Mouse (Mus musculus): Measurements from ENCODE around the gene Ccdc126.
"Not testable (repeated sequence)": the region's sequence is repeated elsewhere in the genome, so short reads cannot be mapped to it uniquely, and the experiment has no call there.

Gene Ccdc126

GRCm38 (mm10) chr6:49318966-49319594, at the start of gene Ccdc126:
TSS of gene Ccdc126 (plus strand) at chr6:49319274.
- peak; percentile 68 for DNase-seq (ENCODE audit: extremely low read depth, low read depth, low spot score)

DNA sequence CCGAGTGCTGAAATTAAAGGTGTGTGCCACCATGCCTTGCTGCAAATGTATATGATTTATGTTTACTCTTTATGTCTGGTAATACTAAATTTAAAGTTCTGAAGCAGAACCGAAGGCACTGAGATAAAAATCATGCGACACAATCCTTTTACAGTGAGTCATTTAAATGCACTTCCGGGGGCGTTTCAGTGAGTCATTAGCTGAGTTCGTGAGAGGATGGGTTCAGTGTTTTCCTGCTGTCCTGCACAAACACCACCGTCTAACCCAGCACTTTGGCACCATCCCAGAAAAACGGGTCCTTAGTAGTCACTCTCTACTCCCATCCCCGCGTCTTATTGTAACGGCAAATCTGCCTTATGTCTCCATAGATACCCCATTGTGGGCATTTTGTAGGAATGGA, 49.2 kb upstream of the Ccdc126 start:
- DNase-seq (ENCODE audit: extremely low read depth, low read depth, low spot score) = no peak

DNA sequence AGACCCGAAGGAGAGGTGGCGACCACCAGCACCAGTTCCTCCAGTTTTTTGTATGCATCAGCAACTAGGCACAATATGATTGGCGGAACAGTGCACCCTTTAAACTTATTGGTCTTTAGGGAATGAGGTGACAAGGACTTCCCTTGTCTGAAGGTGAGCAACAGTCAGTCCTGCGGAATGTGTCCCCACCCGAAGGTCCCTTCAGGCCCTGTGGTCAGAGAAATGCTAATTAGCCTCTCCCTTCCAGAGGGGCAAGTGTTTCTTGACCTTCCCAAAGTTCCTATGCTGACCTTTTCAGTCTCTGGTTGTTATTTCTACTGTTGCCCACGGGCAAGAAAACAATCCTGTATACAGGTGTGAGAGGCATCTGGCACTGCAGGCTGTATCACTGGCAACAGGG, 47.3 kb upstream of the Ccdc126 start:
- no peak for DNase-seq (ENCODE audit: extremely low read depth, low read depth, low spot score)

GRCm38 (mm10) chr6:49272863-49273262, 46.2 kb upstream of the Ccdc126 start:
- DNase-seq (ENCODE audit: extremely low read depth, low read depth, low spot score) = no peak

DNA sequence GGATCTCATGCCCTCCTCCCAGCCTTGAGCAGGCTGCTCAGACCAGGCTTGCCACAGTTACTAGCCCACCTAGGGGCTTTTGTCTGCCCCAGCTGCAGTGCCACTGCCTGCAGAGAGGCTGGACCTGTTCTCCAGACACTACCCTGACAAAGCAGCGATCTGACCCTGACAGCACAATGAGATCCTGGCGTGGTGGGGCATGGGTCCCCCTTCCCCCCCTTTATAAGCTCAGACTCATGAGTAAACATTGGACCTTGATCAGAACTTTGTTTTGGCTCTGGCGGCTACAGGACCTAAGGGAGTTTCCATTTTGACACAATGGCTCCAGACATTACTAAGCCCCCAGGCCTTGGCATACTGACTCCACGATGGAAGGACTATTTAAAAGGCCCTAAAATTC, 45.1 kb upstream of the Ccdc126 start:
- DNase-seq (ENCODE audit: extremely low read depth, low read depth, low spot score) = no peak

DNA sequence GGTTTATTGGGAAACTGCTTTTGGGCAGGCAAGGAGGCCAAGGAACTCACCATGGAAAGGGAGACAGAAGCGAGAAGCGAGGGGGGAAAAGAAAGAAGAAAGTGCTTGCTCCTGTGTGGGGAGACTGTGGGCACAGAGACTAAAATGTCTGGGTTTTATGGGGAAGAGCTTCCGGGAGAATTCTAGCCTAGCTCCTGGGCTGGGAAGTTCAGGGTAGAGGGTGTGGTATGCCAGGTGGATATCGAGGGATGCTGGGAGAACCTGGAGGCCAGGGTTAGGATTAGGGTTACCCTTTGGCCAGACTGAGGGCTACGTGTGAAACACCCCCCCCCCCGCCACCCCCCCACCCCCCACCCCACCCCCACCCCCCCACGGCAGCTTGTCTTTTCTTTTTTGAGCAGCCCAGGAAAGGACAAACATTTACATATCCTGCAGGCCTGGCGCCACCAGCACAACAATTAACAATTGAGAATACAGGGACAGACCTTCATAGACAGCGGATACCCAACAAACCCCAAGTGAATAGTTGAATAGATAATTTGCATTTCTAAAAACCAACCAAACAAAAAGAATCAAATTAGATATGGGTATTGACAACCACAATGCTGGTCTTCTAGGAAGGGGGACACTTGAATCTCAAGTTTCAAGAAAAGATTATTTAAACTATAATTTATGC, 44.5 kb upstream of the Ccdc126 start:
- no peak for DNase-seq (ENCODE audit: extremely low read depth, low read depth, low spot score)

DNA sequence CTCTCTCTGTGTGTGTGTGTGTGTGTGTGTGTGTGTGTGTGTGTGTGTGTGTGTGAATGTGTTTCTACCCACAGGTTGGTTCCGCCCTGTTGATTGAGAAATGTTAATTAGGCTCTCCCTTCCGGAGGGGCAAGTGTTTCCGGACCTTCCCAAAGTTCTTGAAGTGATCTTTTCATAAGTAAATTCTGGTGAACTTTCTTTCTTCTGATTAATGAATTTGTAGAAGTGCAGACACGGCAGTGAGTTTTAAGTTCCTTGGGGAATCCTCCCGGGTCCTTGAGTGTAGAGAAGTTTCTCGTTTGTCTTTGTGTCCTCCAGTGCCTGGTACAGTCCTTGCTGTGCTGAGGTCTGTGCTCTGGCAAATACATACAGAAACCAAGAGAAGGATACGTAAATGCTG, 43.8 kb upstream of the Ccdc126 start:
- no peak for DNase-seq (ENCODE audit: extremely low read depth, low read depth, low spot score)

GRCm38 (mm10) chr6:49280942-49281341, 38.1 kb upstream of the Ccdc126 start:
- no peak for DNase-seq (ENCODE audit: extremely low read depth, low read depth, low spot score)

DNA sequence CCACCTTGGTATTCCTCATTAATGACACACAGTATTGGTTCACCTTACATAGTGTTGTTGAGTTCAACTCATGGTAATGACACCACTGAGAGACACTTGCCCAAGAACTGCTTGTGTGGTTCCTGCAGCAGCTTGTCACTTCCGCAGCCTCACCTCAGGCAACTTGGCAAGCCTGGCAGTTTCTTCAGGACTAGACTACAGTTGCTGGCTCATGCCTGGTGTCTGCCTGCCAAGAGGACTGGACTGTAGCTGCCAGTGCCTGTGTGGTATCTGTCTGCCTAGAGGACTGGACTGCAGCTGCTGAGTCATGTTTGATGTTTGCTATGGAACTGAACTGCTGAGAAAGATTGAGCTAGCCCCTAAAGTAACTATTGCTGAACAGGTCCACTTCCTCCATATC, 37.0 kb upstream of the Ccdc126 start:
- peak; percentile 99 for DNase-seq (ENCODE audit: extremely low read depth, low read depth, low spot score)

GRCm38 (mm10) chr6:49298286-49298685, 20.8 kb upstream of the Ccdc126 start:
- no peak for DNase-seq (ENCODE audit: extremely low read depth, low read depth, low spot score)

GRCm38 (mm10) chr6:49314821-49315220, 4.3 kb upstream of the Ccdc126 start:
- DNase-seq (ENCODE audit: extremely low read depth, low read depth, low spot score) = not testable (repeated sequence)

DNA sequence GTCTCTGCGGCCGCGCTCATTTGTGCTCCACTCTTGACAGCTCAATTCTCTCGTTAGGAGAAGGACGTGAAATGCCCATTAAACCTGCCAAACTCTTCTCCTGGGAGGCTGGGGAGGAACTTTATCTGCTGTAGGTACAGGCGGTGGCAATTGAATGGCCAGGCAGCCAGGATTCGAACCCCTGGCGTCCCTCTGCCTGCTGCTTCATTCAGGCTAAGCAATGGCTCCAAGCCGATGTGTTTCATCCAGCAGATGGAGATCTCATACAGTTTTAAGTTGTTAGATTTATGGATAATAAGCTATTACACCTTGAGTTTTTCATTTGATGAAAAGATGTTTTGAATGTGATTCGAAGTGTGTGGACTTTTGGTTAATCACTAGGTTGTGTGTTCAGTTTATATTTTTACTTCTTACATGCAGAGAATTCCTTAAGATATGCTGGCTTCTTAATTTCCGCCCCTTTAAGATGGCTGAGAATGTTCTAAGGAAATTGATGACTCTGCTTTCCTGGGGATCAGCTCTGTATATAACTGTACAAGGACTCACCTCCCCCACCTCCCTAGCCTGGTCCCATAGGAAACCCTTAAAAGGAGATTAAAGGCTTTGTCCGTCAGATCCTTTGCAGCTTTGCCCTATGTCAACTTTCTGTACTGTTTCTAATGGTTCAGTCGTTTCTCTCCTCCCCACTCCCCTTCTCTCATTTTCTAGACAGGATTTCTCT, 681 bp downstream of the Ccdc126 start:
- no peak for DNase-seq (ENCODE audit: extremely low read depth, low read depth, low spot score)

- no peak for DNase-seq (ENCODE audit: extremely low read depth, low read depth, low spot score)
These were observed 2.3 kb downstream of the Ccdc126 start for GRCm38 (mm10) chr6:49321341-49321740.

GRCm38 (mm10) chr6:49322056-49322455, 3.0 kb downstream of the Ccdc126 start:
- DNase-seq (ENCODE audit: extremely low read depth, low read depth, low spot score) = no peak

DNA sequence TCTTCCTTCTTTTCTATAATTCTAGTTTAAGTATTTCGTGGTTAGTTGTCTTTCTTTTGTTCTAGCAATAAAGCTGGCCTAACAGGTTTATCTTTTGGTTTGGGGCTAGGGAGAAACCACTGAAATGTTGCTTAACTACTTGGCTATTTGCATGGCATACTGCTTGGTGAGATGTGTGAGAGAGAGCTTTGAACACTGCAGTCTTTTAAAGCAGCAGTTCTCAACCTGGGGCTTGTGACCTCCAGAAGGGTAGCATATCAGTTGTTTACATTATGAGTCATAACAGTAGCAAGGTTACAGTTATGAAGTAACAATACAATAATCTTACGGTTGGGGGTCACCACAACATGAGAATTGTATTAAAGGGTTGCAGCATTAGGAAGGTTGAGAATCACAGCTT, 3.9 kb downstream of the Ccdc126 start:
- DNase-seq (ENCODE audit: extremely low read depth, low read depth, low spot score) = no peak

DNA sequence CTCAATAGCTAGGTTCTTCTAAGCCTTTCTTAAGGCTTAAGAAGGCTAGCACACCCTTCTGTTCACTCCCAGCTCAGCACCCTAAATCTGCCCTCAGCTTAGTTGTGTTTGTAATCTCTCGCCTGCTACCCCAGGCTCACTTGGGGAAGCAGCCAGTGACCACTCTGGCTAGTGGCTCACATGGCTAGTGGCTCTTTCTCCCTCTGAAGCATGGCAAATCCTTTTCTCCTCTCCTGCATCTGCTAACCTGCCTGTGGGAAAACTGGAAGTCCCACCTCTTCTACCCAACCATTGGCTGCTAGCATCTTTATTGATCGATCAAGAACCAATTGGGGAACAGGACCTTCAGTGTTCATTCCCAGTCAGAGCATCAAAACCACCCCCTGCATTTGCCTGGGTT, 5.5 kb downstream of the Ccdc126 start:
- no peak for DNase-seq (ENCODE audit: extremely low read depth, low read depth, low spot score)

DNA sequence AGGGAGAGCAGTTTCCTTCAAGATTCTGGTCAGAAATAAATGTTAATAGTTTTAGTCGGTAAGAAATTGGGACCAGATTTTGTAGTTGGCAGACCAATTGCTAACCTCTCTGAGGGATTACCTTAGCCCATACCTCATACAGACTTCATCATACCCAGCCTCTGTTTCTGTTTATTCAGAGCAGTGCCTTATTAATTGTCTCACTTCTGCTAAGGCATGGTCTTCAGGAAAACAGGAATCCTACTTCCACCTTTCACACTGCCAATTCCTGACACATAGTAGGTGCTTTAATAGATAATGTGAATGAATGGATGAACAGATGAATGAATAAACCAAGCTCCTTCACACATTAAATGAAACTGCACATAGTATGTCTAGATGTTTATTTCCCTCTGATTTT, 6.2 kb downstream of the Ccdc126 start:
- DNase-seq (ENCODE audit: extremely low read depth, low read depth, low spot score) = no peak

GRCm38 (mm10) chr6:49326846-49327245, 7.8 kb downstream of the Ccdc126 start:
- DNase-seq (ENCODE audit: extremely low read depth, low read depth, low spot score) = no peak

- DNase-seq (ENCODE audit: extremely low read depth, low read depth, low spot score) = no peak
These were observed 12.4 kb downstream of the Ccdc126 start for GRCm38 (mm10) chr6:49331369-49332059.

- DNase-seq (ENCODE audit: extremely low read depth, low read depth, low spot score) = no peak
These were observed 12.9 kb downstream of the Ccdc126 start for GRCm38 (mm10) chr6:49332060-49332370.

GRCm38 (mm10) chr6:49338566-49338965, 19.5 kb downstream of the Ccdc126 start:
- no peak for DNase-seq (ENCODE audit: extremely low read depth, low read depth, low spot score)

DNA sequence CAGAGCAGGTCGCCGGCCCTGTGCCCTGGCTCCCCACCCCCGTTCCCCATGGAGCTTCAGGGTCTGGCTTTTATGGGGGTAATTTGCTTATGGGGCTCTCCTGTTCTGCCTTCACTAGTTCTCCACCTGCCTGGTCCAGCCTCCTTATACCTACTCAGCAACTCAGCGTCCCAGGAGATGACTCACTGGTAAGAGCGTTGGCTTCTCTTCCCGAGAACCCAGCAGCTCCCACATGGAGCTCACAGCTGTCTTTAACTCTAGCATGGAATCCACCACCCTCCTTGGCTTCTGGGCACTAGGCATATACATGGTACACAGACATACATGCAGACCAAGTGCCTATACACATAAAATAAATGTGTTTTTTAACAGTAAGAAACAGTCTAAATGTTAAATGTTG, 20.1 kb downstream of the Ccdc126 start:
- no peak for DNase-seq (ENCODE audit: extremely low read depth, low read depth, low spot score)
